Mouse (Mus musculus) small intestine, adult 2 months (tissue): ENCODE measurements around the gene Gm13199.

ENCODE experiments used
- CTCF ChIP-seq: fragments of 200-500 bp; IDR thresholded peaks from 2 replicates; pipeline ENCODE4 v1.5.1; 2012; ENCODE audit warnings: low read depth, mild to moderate bottlenecking, control low read depth, inconsistent platforms, low read length, moderate library complexity, mixed read lengths; ENCODE audit not compliant: insufficient replicate concordance, insufficient read length; ENCODE audit errors: extremely low read depth
- POLR2A ChIP-seq: fragments of 200-500 bp; IDR thresholded peaks from 2 replicates; pipeline ENCODE4 v1.6.1; 2012; ENCODE audit warnings: low read depth, mild to moderate bottlenecking, control low read depth, inconsistent platforms, low read length, moderate library complexity

DNA sequence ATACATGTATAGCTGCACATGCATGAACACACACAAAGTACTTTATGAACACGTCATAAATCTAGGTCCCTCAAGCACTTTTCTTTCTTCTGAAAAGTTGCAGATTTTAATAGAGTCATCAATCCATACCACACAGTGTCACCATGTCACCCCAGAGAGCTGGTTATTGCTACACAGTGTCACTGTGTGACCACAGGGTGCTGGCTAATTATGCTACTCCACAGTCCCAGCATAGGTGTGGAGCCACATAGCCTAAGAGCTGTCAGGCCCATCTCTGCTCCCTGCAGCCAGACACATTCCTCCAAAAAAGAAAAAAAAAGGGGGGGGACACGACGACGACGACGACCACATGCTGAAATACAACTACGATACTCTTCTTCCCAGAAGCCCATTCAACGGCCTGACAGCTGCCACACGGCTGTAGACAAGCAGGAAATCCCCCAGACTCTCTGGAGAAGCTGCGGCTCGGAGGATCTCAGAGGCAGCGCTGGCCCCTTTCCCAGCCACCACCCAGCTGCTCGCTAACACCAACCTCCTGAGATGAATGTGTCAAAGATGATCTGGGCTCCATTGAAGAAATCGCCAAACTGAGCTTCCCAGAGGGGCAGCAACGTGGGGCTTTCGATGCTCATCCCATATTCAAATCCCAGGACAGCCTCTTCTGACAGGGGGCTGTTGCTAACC, 48.7 kb upstream of the Gm13199 start:
- TF ChIP-seq CTCF (no peak), POLR2A (no peak)
